Mouse (Mus musculus) CD4-positive, CD25-positive, alpha-beta regulatory T cell, adult 2 months (primary cell): ENCODE measurements around the gene Ap2a2.
"Not testable (repeated sequence)": the region's sequence is repeated elsewhere in the genome, so short reads cannot be mapped to it uniquely, and the experiment has no call there.

Experiments used
- DNase-seq: peaks from one replicate; pipeline ENCODE4 v3.0.0-alpha.2; 2012; ENCODE audit warnings: low read depth, low spot score

Ap2a2 gene

GRCm38 (mm10) chr7:141660346-141660745 is 98.4 kb downstream of the Ap2a2 start:
- no peak for DNase-seq

GRCm38 (mm10) chr7:141661481-141661880 is 99.5 kb downstream of the Ap2a2 start:
- no peak for DNase-seq

- DNase-seq = no peak
Measured at GRCm38 (mm10) chr7:141662223-141662622, 100.2 kb downstream of the Ap2a2 start.

- peak; percentile 76 for DNase-seq
Measured at GRCm38 (mm10) chr7:141666190-141666589, 104.2 kb downstream of the Ap2a2 start.

- not testable (repeated sequence) for DNase-seq
Measured at GRCm38 (mm10) chr7:141669097-141669496, 107.1 kb downstream of the Ap2a2 start.

GRCm38 (mm10) chr7:141670999-141671398 is 109.0 kb downstream of the Ap2a2 start:
- peak; percentile 68 for DNase-seq

- DNase-seq = no peak
Measured at GRCm38 (mm10) chr7:141671626-141672291, 109.8 kb downstream of the Ap2a2 start.

GRCm38 (mm10) chr7:141678922-141679321 is 116.9 kb downstream of the Ap2a2 start:
- no peak for DNase-seq
